Mouse (Mus musculus) activated CD4-positive, CD25-positive, alpha-beta regulatory T cell (primary cell): ENCODE results near the gene Mymx. TPM values are rescaled to one million over a fixed set of nuclear protein-coding genes. Genes with fewer than 3 reads are reported as not detected.

Experiments used
- polyA plus RNA-seq, 2 experiments: library from polyadenylated mRNA; unstranded; fragments of 100-300 nt; shearing (Covaris generic); gene quantifications; one replicate each; pipeline ENCODE4 v1.2.1; 2017

Mymx gene
- polyA plus RNA-seq, result not detected

GRCm38 (mm10) chr17:45601877-45602304 is at the start of gene Mymx:
TSS of gene Mymx (minus strand) at chr17:45602102.

DNA sequence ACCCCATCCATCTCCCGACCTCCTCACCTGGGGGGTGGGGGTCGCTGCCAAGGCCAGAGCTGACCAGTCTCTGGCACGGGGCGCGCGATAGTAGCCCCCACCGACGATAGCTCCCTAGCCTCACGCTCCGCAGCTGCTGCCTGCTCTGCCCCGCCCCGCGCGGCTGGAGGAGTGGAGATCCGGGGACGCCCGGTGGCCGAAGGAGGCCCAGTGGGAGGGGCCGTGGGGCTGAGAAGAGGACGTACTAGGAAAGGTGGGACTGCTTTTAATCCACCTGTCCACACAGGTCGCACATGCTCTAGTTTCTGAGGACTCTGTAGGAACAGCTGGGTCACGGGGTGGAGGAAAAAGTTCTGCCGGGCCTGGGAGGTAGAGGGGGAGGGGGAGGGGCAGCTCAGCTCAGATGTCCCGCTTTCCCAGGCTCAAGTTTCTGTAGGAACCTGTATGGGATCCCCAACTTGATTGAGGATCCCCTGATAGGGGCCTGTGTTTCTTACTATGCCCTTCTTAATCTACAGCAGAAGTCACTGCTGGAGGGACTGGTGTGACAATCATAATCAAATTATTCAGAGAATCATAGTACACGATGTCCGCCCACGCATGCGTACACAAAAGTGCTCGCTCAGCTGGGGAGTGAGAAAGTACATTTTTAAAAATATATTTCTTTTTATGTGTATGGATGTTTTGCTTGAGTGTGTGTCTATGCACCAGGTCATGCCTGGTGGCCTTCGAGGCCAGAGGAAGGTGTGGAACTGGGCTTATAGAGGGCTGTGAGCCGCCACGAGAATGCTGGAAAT is 2.3 kb downstream of the Mymx start, which contains the start of gene Slc29a1:
Gene Slc29a1 (minus strand): TSS at position 161 of the 797 bp plus-strand sequence.

GRCm38 (mm10) chr17:45573087-45573779 is 28.7 kb downstream of the Mymx start, which contains the start of gene Hsp90ab1:
TSS of gene Hsp90ab1 (minus strand) at chr17:45573271.

GRCm38 (mm10) chr17:45563655-45564530 is 38.0 kb downstream of the Mymx start, which contains the start of gene Slc35b2:
TSS of gene Slc35b2 (plus strand) at chr17:45563874.

GRCm38 (mm10) chr17:45555452-45556106 is 46.3 kb downstream of the Mymx start, which contains the start of gene Nfkbie:
TSS of gene Nfkbie (plus strand) at chr17:45555703.

Other genes with a start within 250 kb of the Mymx start
- gene Cdc5l, start 168.4 kb downstream of the Mymx start, polyA plus RNA-seq, result 10 to 100 TPM; 72.0 to 76.8 TPM
- under 1 TPM; 0.70 to 0.75 TPM for gene Spats1, start 126.7 kb downstream of the Mymx start, polyA plus RNA-seq
- 1 to 10 TPM; 5.4 to 9.2 TPM for gene Aars2, start 95.3 kb downstream of the Mymx start, polyA plus RNA-seq
- gene Tcte1, start 78.7 kb downstream of the Mymx start, polyA plus RNA-seq, result not detected
- under 1 TPM in 1 of 2 experiments, not detected in 1; 0.05 TPM for gene Tmem151b, start 52.4 kb downstream of the Mymx start, polyA plus RNA-seq
- 10 to 100 TPM; 61.4 to 69.0 TPM for gene Nfkbie, start 46.4 kb downstream of the Mymx start, polyA plus RNA-seq
- gene Slc35b2, start 38.2 kb downstream of the Mymx start, polyA plus RNA-seq, result 10 to 100 TPM; 62.7 to 68.2 TPM
- 100 to 1,000 TPM; 510 to 608 TPM for gene Hsp90ab1, start 28.8 kb downstream of the Mymx start, polyA plus RNA-seq
- gene Slc29a1, start 2.5 kb downstream of the Mymx start, polyA plus RNA-seq, result 100 to 1,000 TPM in 1 of 2 experiments, 10 to 100 TPM in 1; 83.1 to 100 TPM
- 1 to 10 TPM in 1 of 2 experiments, not detected in 1; 1.2 TPM for gene Capn11, start 57.2 kb upstream of the Mymx start, polyA plus RNA-seq
- 10 to 100 TPM; 80.2 to 88.4 TPM for gene Mrpl14, start 84.2 kb upstream of the Mymx start, polyA plus RNA-seq
- gene Tmem63b, start 84.8 kb upstream of the Mymx start, polyA plus RNA-seq, result 10 to 100 TPM in 1 of 2 experiments, 1 to 10 TPM in 1; 6.1 to 11.2 TPM
- not detected for gene 1600014C23Rik, start 131.7 kb upstream of the Mymx start, polyA plus RNA-seq